Mouse (Mus musculus) forebrain, embryonic 11.5 days (tissue): ENCODE results near the gene Gm11037. TPM values are rescaled to one million over a fixed set of nuclear protein-coding genes. Genes with fewer than 3 reads are reported as not detected.

ENCODE experiments used
- ATAC-seq: fragments of 200-750 bp; cut with Nextera tagmentation; replicated peaks from 2 replicates; pipeline ENCODE4 v1.8.0; 2017; ENCODE audit warnings: moderate TSS enrichment; ENCODE audit not compliant: low FRiP score
- DNase-seq: peaks from one replicate; pipeline ENCODE4 v3.0.0-alpha.2; 2017; ENCODE audit warnings: low spot score
- H3K27ac ChIP-seq: fragments of 300-500 bp; sonication (generic); 2 replicates; pipeline ENCODE4 v1.5.1; 2014; ENCODE audit warnings: low read depth, low read length
- H3K27me3 ChIP-seq: fragments of 300-500 bp; sonication (generic); 2 replicates; pipeline ENCODE4 v1.6.1; 2014; ENCODE audit warnings: mild to moderate bottlenecking, low read length, mixed read lengths; ENCODE audit not compliant: control insufficient read depth, insufficient read depth
- H3K36me3 ChIP-seq: fragments of 300-500 bp; sonication (generic); 2 replicates; pipeline ENCODE4 v1.6.1; 2014; ENCODE audit warnings: mild to moderate bottlenecking, low read length, moderate library complexity, mixed read lengths; ENCODE audit not compliant: control insufficient read depth, insufficient read depth
- H3K4me1 ChIP-seq: fragments of 300-500 bp; sonication (generic); replicated peaks from 2 replicates; pipeline ENCODE4 v1.6.1; 2014; ENCODE audit warnings: low read length, mixed read lengths; ENCODE audit not compliant: control insufficient read depth, insufficient read depth
- H3K4me2 ChIP-seq: fragments of 300-500 bp; sonication (generic); 2 replicates; pipeline ENCODE4 v1.6.1; 2014; ENCODE audit warnings: low read depth, mild to moderate bottlenecking, low read length, moderate library complexity, mixed read lengths; ENCODE audit not compliant: severe bottlenecking
- H3K4me3 ChIP-seq: fragments of 300-500 bp; sonication (generic); 2 replicates; pipeline ENCODE4 v1.5.1; 2014; ENCODE audit warnings: low read depth, low read length
- H3K9ac ChIP-seq: fragments of 300-500 bp; sonication (generic); 2 replicates; pipeline ENCODE4 v1.6.1; 2014; ENCODE audit warnings: low read length
- H3K9me3 ChIP-seq: fragments of 300-500 bp; sonication (generic); 2 replicates; pipeline ENCODE4 v1.6.1; 2016; ENCODE audit warnings: low read length, mixed read lengths; ENCODE audit not compliant: control insufficient read depth
- WGBS: fragments of 180-500 bp; shearing (Covaris S2); extraction: QIAGEN DNeasy Blood & Tissue Kit; methylation state at CpG from one replicate; pipeline ENCODE4 v1.1.7; 2014; 5-methylcytosine and 5-hydroxymethylcytosine counted together
- polyA plus RNA-seq: library from polyadenylated mRNA; unstranded; fragments of >200 nt; fragmentation: Nextera tagmentation; extraction: Ambion mirVana; gene quantifications from 2 replicates; pipeline ENCODE4 v1.2.1, GENCODE M21; 2014

Gm11037 gene
- polyA plus RNA-seq, 1 experiment from 2014 or later: not detected

DNA sequence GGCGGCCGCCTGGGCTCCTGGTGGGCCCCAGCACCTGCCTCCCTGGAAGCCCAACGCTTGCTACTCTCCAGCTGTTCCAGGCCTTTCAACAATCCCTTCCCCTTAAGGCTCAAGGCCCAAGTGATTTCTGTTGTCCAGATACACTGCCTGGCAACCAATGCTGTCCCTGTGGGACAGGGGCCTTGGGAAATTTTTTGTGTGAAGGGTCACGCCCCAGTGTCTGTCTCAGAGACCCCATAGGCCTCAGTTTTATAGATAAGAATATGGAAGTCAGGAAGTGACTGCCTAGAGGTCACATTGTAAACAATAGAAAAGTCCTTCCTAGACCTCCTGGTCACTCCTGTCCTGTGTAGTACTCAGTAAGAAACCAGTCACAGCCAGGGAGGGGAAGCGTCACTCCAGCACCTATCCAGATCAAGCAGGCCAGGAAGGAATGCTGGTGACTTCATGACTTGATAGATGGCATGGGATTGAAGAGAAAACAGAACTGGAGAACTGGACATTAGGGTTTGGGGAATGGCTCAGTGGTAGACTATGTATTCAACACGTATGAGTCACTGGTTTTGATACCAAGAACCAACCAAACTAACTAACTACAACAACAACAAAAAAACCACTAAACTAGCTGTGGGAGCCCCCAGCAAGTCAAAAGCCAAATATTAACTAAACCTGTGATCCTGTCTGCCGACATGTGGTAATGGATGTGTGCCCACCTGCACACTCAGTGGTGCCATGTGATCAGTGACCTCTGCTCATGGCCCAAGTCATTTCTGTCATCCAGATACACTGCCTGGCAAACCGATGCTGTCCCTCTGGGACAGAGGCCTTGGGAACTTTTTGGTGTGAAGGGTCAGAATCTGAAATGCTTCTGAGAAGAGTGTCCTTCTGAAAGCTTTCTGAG lies 15.3 kb downstream of the Gm11037 start:
- ATAC-seq (no peak), DNase-seq (no peak)
- no peak overlapping the region for H3K4me2 ChIP-seq
- WGBS: 93% methylated on average over 8 of the region's 8 CpGs
- no peak overlapping the region for H3K4me3 ChIP-seq
- no peak overlapping the region for H3K9ac ChIP-seq
- no peaks in the 10 kb centered on the region for H3K27me3 ChIP-seq
- no peaks in the 10 kb centered on the region for H3K9me3 ChIP-seq
- peaks cover 14% of the 10 kb centered on the region; the same call in 1 of the 2 replicates for H3K36me3 ChIP-seq
- no peak overlapping the region for H3K27ac ChIP-seq
- no peaks in the 10 kb centered on the region for H3K4me1 ChIP-seq

DNA sequence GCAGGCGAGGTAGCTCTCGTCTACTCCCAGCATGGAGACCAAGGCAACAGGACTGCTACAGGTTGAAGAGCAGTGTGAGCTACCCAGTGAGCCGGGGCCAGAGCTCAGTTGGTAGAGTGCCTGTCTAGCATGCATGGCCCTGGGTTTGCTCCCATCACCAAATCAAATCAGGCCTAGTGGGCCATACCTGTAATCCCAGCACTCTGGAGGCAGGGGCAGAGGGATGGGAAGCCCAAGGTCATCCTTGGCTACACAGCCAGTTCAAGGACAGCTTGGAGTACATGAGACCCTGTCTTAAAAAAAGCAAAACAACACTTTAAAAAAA lies 15.9 kb downstream of the Gm11037 start:
- Histone ChIP-seq H3K27ac (no peak overlapping the region), H3K27me3 (no peaks in the 10 kb centered on the region), H3K9me3 (no peaks in the 10 kb centered on the region), H3K9ac (no peak overlapping the region), H3K36me3 (peaks cover 14% of the 10 kb centered on the region; the same call in 1 of the 2 replicates), H3K4me2 (no peak overlapping the region), H3K4me3 (no peak overlapping the region), H3K4me1 (no peaks in the 10 kb centered on the region)
- 95% methylated on average over 3 of the region's 3 CpGs for WGBS
- DNase-seq: no peak
- ATAC-seq: no peak

- no peaks in the 10 kb centered on the region for H3K4me1 ChIP-seq
- H3K27ac ChIP-seq: no peak overlapping the region
- no peak for ATAC-seq
- no peaks in the 10 kb centered on the region for H3K9me3 ChIP-seq
- H3K36me3 ChIP-seq: peaks cover 11% of the 10 kb centered on the region; the same call in 1 of the 2 replicates
- no peak overlapping the region for H3K4me2 ChIP-seq
- H3K4me3 ChIP-seq: no peak overlapping the region
- DNase-seq: no peak
- WGBS: 86% methylated on average over 7 of the region's 7 CpGs
- H3K9ac ChIP-seq: no peak overlapping the region
- no peaks in the 10 kb centered on the region for H3K27me3 ChIP-seq
Observed at GRCm38 (mm10) chr2:131152166-131152730, 19.0 kb downstream of the Gm11037 start.

GRCm38 (mm10) chr2:131154036-131154435 lies 20.7 kb downstream of the Gm11037 start:
- H3K4me1 ChIP-seq: peaks cover 2% of the 10 kb centered on the region; the same call in 1 of the 2 replicates
- H3K27ac ChIP-seq: no peak overlapping the region
- 96% methylated on average over 4 of the region's 4 CpGs for WGBS
- H3K4me3 ChIP-seq: no peak overlapping the region
- DNase-seq: no peak
- no peak overlapping the region for H3K9ac ChIP-seq
- peaks cover 8% of the 10 kb centered on the region; the same call in 1 of the 2 replicates for H3K36me3 ChIP-seq
- H3K4me2 ChIP-seq: no peak overlapping the region
- no peak for ATAC-seq
- no peaks in the 10 kb centered on the region for H3K9me3 ChIP-seq
- no peaks in the 10 kb centered on the region for H3K27me3 ChIP-seq

- ATAC-seq: no peak
- Histone ChIP-seq H3K9me3 (no peaks in the 10 kb centered on the region), H3K4me3 (no peak overlapping the region), H3K9ac (no peak overlapping the region), H3K36me3 (no peaks in the 10 kb centered on the region; the same call in 1 of the 2 replicates), H3K4me2 (no peak overlapping the region), H3K4me1 (peaks cover 2% of the 10 kb centered on the region; the same call in 1 of the 2 replicates), H3K27ac (no peak overlapping the region), H3K27me3 (no peaks in the 10 kb centered on the region)
- 96% methylated on average over 7 of the region's 7 CpGs for WGBS
- DNase-seq: no peak
Observed at GRCm38 (mm10) chr2:131156987-131157386, 23.7 kb downstream of the Gm11037 start.

DNA sequence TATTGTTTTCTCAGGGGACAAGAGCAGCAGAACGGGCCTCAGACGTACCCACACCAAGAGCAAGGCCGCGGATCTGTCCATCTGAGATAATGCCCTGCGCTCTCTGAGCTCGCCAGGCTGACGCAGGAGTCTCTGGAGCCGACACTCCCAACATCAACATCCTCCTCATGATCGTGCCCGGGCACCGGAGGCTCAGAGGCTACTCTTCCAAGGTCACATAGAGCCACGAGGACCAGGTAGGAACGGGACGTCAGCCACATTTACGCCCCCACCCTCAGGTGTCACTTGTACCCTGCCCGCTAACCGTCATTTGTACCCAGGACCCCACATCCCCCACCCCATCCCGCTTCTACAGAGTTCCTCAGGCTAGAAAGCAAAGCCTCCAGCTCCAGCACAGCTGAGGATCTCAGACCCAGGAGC lies 26.2 kb downstream of the Gm11037 start:
- 1% methylated on average over 18 of the region's 18 CpGs for WGBS
- H3K9me3 ChIP-seq: no peaks in the 10 kb centered on the region
- H3K36me3 ChIP-seq: no peaks in the 10 kb centered on the region
- no peaks in the 10 kb centered on the region for H3K27me3 ChIP-seq
- peak overlapping the region; percentile 94 for H3K4me2 ChIP-seq
- peak overlapping the region; percentile 50 for H3K4me3 ChIP-seq
- no peak overlapping the region for H3K27ac ChIP-seq
- H3K9ac ChIP-seq: peak overlapping the region; percentile 67
- peak; percentile 75 for ATAC-seq
- H3K4me1 ChIP-seq: peaks cover 2% of the 10 kb centered on the region; the same call in 1 of the 2 replicates
- peak; percentile 71 for DNase-seq

- peak within 1 kb of the TSS; percentile 50 for H3K4me3 ChIP-seq
- peaks cover 2% of the 10 kb centered on the region; the same call in 1 of the 2 replicates for H3K4me1 ChIP-seq
- H3K36me3 ChIP-seq: no peaks in the 10 kb centered on the region
- DNase-seq: peak; percentile 98
- under 1% methylated on average over 54 of the region's 54 CpGs for WGBS
- peak within 1 kb of the TSS; percentile 67 for H3K9ac ChIP-seq
- H3K27ac ChIP-seq: peak within 1 kb of the TSS; percentile 81
- peak within 1 kb of the TSS; percentile 94 for H3K4me2 ChIP-seq
- peak; percentile 98 for ATAC-seq
- no peaks in the 10 kb centered on the region for H3K9me3 ChIP-seq
- H3K27me3 ChIP-seq: no peaks in the 10 kb centered on the region
Observed at GRCm38 (mm10) chr2:131159938-131160581, 26.8 kb downstream of the Gm11037 start, which contains the start of gene 1700037H04Rik. Gene 1700037H04Rik, minus strand, starts transcription at chr2:131160081.

GRCm38 (mm10) chr2:131160671-131161111 lies 27.4 kb downstream of the Gm11037 start:
- Histone ChIP-seq H3K4me2 (peak overlapping the region; percentile 94), H3K4me3 (peak overlapping the region; percentile 50), H3K9ac (peak overlapping the region; percentile 61), H3K9me3 (no peaks in the 10 kb centered on the region), H3K4me1 (peaks cover 2% of the 10 kb centered on the region; the same call in 1 of the 2 replicates), H3K36me3 (no peaks in the 10 kb centered on the region), H3K27ac (peak overlapping the region; percentile 81; the same call in 1 of the 2 replicates), H3K27me3 (no peaks in the 10 kb centered on the region)
- DNase-seq (no peak), ATAC-seq (no peak)
- WGBS: 1% methylated on average over 17 of the region's 17 CpGs
